Mouse (Mus musculus): ENCODE results near the gene Meox1. TPM values are rescaled to one million over a fixed set of nuclear protein-coding genes. Genes with fewer than 3 reads are reported as not detected.

Gene Meox1
- polyA plus RNA-seq, 1 experiment from 2014 or later: 3.0 TPM

GRCm38 (mm10) chr11:101870067-101870765, 24.0 kb downstream of the Meox1 start:
- Histone ChIP-seq H3K9ac (ENCODE audit: low read length) (no peak overlapping the region), H3K27ac (replicated peaks) (no peak overlapping the region), H3K4me1 (replicated peaks; ENCODE audit: control insufficient read depth, insufficient read depth) (no peaks in the 10 kb centered on the region), H3K27me3 (ENCODE audit: control insufficient read depth, insufficient read depth, low read length) (no peaks in the 10 kb centered on the region), H3K36me3 (ENCODE audit: control insufficient read depth, insufficient read depth, low read length) (no peaks in the 10 kb centered on the region), H3K9me3 (ENCODE audit: control insufficient read depth, low read length) (no peaks in the 10 kb centered on the region), H3K4me2 (replicated peaks; ENCODE audit: low read depth) (no peak overlapping the region), H3K4me3 (ENCODE audit: low read depth, low read length) (no peak overlapping the region)
- ATAC-seq (ENCODE audit: low FRiP score, low TSS enrichment) (no peak), DNase-seq (ENCODE audit: low spot score) (no peak)
- TF ChIP-seq CTCF (IDR thresholded peaks at IDR 0.05; ENCODE audit: low read depth): no peak
- TF ChIP-seq EP300 (optimal IDR thresholded peaks at IDR 0.05): no peak
- WGBS: 53% methylated on average over 18 of the region's 18 CpGs

- Histone ChIP-seq H3K4me1 (replicated peaks; ENCODE audit: control insufficient read depth, insufficient read depth) (no peaks in the 10 kb centered on the region), H3K9me3 (ENCODE audit: control insufficient read depth, low read length) (no peaks in the 10 kb centered on the region), H3K27ac (replicated peaks) (peak overlapping the region; percentile 69), H3K36me3 (ENCODE audit: control insufficient read depth, insufficient read depth, low read length) (no peaks in the 10 kb centered on the region), H3K4me3 (ENCODE audit: low read depth, low read length) (no peak overlapping the region), H3K4me2 (replicated peaks; ENCODE audit: low read depth) (no peak overlapping the region), H3K9ac (ENCODE audit: low read length) (no peak overlapping the region), H3K27me3 (ENCODE audit: control insufficient read depth, insufficient read depth, low read length) (no peaks in the 10 kb centered on the region)
- 47% methylated on average over 12 of the region's 12 CpGs for WGBS
- DNase-seq (ENCODE audit: low spot score) (no peak), ATAC-seq (ENCODE audit: low FRiP score, low TSS enrichment) (no peak; the same call in 1 of the 2 replicates)
- TF ChIP-seq EP300 (optimal IDR thresholded peaks at IDR 0.05) (no peak), CTCF (IDR thresholded peaks at IDR 0.05; ENCODE audit: low read depth) (no peak)
These were observed 26.6 kb downstream of the Meox1 start for GRCm38 (mm10) chr11:101867513-101868052.

GRCm38 (mm10) chr11:101858742-101859141, 35.4 kb downstream of the Meox1 start:
- 0% methylated on average over 1 of the region's 5 CpGs for WGBS
- H3K4me1 ChIP-seq (replicated peaks; ENCODE audit: control insufficient read depth, insufficient read depth): 0 out of 2 replicates have a peak, but pooled peaks cover 2% of the 10 kb centered on the region
- no peak overlapping the region for H3K4me3 ChIP-seq (ENCODE audit: low read depth, low read length)
- H3K36me3 ChIP-seq (ENCODE audit: control insufficient read depth, insufficient read depth, low read length): no peaks in the 10 kb centered on the region
- no peak overlapping the region; the same call in 1 of the 2 replicates for H3K27ac ChIP-seq (replicated peaks)
- no peak for DNase-seq (ENCODE audit: low spot score)
- no peak overlapping the region for H3K4me2 ChIP-seq (replicated peaks; ENCODE audit: low read depth)
- no peak for TF ChIP-seq EP300 (optimal IDR thresholded peaks at IDR 0.05)
- no peak for TF ChIP-seq CTCF (IDR thresholded peaks at IDR 0.05; ENCODE audit: low read depth)
- H3K9ac ChIP-seq (ENCODE audit: low read length): no peak overlapping the region
- no peaks in the 10 kb centered on the region for H3K27me3 ChIP-seq (ENCODE audit: control insufficient read depth, insufficient read depth, low read length)
- ATAC-seq (ENCODE audit: low FRiP score, low TSS enrichment): peak; percentile 53; the same call in 1 of the 2 replicates
- no peaks in the 10 kb centered on the region for H3K9me3 ChIP-seq (ENCODE audit: control insufficient read depth, low read length)

GRCm38 (mm10) chr11:101855950-101856712, 38.0 kb downstream of the Meox1 start:
- Histone ChIP-seq H3K27me3 (ENCODE audit: control insufficient read depth, insufficient read depth, low read length) (no peaks in the 10 kb centered on the region), H3K4me1 (replicated peaks; ENCODE audit: control insufficient read depth, insufficient read depth) (peaks cover 6% of the 10 kb centered on the region; the same call in 1 of the 2 replicates), H3K27ac (replicated peaks) (no peak overlapping the region), H3K4me2 (replicated peaks; ENCODE audit: low read depth) (no peak overlapping the region), H3K9me3 (ENCODE audit: control insufficient read depth, low read length) (no peaks in the 10 kb centered on the region), H3K9ac (ENCODE audit: low read length) (no peak overlapping the region), H3K4me3 (ENCODE audit: low read depth, low read length) (no peak overlapping the region), H3K36me3 (ENCODE audit: control insufficient read depth, insufficient read depth, low read length) (no peaks in the 10 kb centered on the region)
- no peak for TF ChIP-seq EP300 (optimal IDR thresholded peaks at IDR 0.05)
- no peak for TF ChIP-seq CTCF (IDR thresholded peaks at IDR 0.05; ENCODE audit: low read depth)
- 51% methylated on average over 9 of the region's 9 CpGs for WGBS
- ATAC-seq (ENCODE audit: low FRiP score, low TSS enrichment) (peak; percentile 43), DNase-seq (ENCODE audit: low spot score) (no peak)

- no peaks in the 10 kb centered on the region for H3K36me3 ChIP-seq (ENCODE audit: control insufficient read depth, insufficient read depth, low read length)
- no peaks in the 10 kb centered on the region for H3K27me3 ChIP-seq (ENCODE audit: control insufficient read depth, insufficient read depth, low read length)
- no peak overlapping the region for H3K4me2 ChIP-seq (replicated peaks; ENCODE audit: low read depth)
- WGBS: 45% methylated on average over 7 of the region's 7 CpGs
- TF ChIP-seq EP300 (optimal IDR thresholded peaks at IDR 0.05) (no peak), CTCF (IDR thresholded peaks at IDR 0.05; ENCODE audit: low read depth) (no peak)
- DNase-seq (ENCODE audit: low spot score) (no peak), ATAC-seq (ENCODE audit: low FRiP score, low TSS enrichment) (no peak)
- H3K9ac ChIP-seq (ENCODE audit: low read length): no peak overlapping the region
- H3K27ac ChIP-seq (replicated peaks): 0 out of 2 replicates have a peak overlapping the region, but pooled peaks have one; percentile 30
- H3K9me3 ChIP-seq (ENCODE audit: control insufficient read depth, low read length): no peaks in the 10 kb centered on the region
- peaks cover 5% of the 10 kb centered on the region; the same call in 1 of the 2 replicates for H3K4me1 ChIP-seq (replicated peaks; ENCODE audit: control insufficient read depth, insufficient read depth)
- no peak overlapping the region for H3K4me3 ChIP-seq (ENCODE audit: low read depth, low read length)
These were observed 43.1 kb downstream of the Meox1 start for GRCm38 (mm10) chr11:101851042-101851441.

Measured in stomach, postnatal 0 days (tissue).